Mouse (Mus musculus): ENCODE data around the gene Tenm4. TPM values are rescaled to one million over a fixed set of nuclear protein-coding genes. Genes with fewer than 3 reads are reported as not detected.

The Tenm4 gene
- polyA plus RNA-seq, 1 experiment from 2014 or later: 11.4 TPM

- Histone ChIP-seq H3K9ac (ENCODE audit: low read depth, low read length) (no peak overlapping the region), H3K27ac (ENCODE audit: low read depth, low read length) (no peak overlapping the region), H3K4me2 (no peak overlapping the region), H3K4me1 (ENCODE audit: control insufficient read depth, insufficient read depth, low read length) (no peaks in the 10 kb centered on the region), H3K36me3 (ENCODE audit: control insufficient read depth, insufficient read depth, low read length) (no peaks in the 10 kb centered on the region), H3K9me3 (replicated peaks; ENCODE audit: control insufficient read depth, low read length) (no peaks in the 10 kb centered on the region), H3K27me3 (ENCODE audit: control insufficient read depth, insufficient read depth, low read length) (no peaks in the 10 kb centered on the region), H3K4me3 (ENCODE audit: low read depth, low read length) (no peak overlapping the region)
- no peak for ATAC-seq (replicated peaks; ENCODE audit: insufficient number of reproducible peaks, low FRiP score, low TSS enrichment)
- WGBS (ENCODE audit: insufficient replicate concordance): 73% methylated on average over 11 of the region's 11 CpGs
Observed at GRCm38 (mm10) chr7:96278378-96278777, 107.3 kb downstream of the Tenm4 start.

- Histone ChIP-seq H3K27me3 (ENCODE audit: control insufficient read depth, insufficient read depth, low read length) (no peaks in the 10 kb centered on the region), H3K9ac (ENCODE audit: low read depth, low read length) (no peak overlapping the region), H3K9me3 (replicated peaks; ENCODE audit: control insufficient read depth, low read length) (no peaks in the 10 kb centered on the region), H3K36me3 (ENCODE audit: control insufficient read depth, insufficient read depth, low read length) (no peaks in the 10 kb centered on the region), H3K4me2 (no peak overlapping the region), H3K4me3 (ENCODE audit: low read depth, low read length) (no peak overlapping the region), H3K4me1 (ENCODE audit: control insufficient read depth, insufficient read depth, low read length) (no peaks in the 10 kb centered on the region), H3K27ac (ENCODE audit: low read depth, low read length) (no peak overlapping the region)
- ATAC-seq (replicated peaks; ENCODE audit: insufficient number of reproducible peaks, low FRiP score, low TSS enrichment): no peak
- 77% methylated on average over 4 of the region's 4 CpGs for WGBS (ENCODE audit: insufficient replicate concordance)
Observed at GRCm38 (mm10) chr7:96280795-96281194, 109.7 kb downstream of the Tenm4 start.

- Histone ChIP-seq H3K4me1 (ENCODE audit: control insufficient read depth, insufficient read depth, low read length) (no peaks in the 10 kb centered on the region), H3K27me3 (ENCODE audit: control insufficient read depth, insufficient read depth, low read length) (no peaks in the 10 kb centered on the region), H3K4me3 (ENCODE audit: low read depth, low read length) (no peak overlapping the region), H3K36me3 (ENCODE audit: control insufficient read depth, insufficient read depth, low read length) (no peaks in the 10 kb centered on the region), H3K4me2 (no peak overlapping the region), H3K9me3 (replicated peaks; ENCODE audit: control insufficient read depth, low read length) (no peaks in the 10 kb centered on the region), H3K27ac (ENCODE audit: low read depth, low read length) (no peak overlapping the region), H3K9ac (ENCODE audit: low read depth, low read length) (no peak overlapping the region)
- ATAC-seq (replicated peaks; ENCODE audit: insufficient number of reproducible peaks, low FRiP score, low TSS enrichment): no peak
- 82% methylated on average over 2 of the region's 2 CpGs for WGBS (ENCODE audit: insufficient replicate concordance)
Observed at GRCm38 (mm10) chr7:96290576-96290975, 119.5 kb downstream of the Tenm4 start.

- H3K4me3 ChIP-seq (ENCODE audit: low read depth, low read length): no peak overlapping the region
- H3K27ac ChIP-seq (ENCODE audit: low read depth, low read length): no peak overlapping the region
- H3K27me3 ChIP-seq (ENCODE audit: control insufficient read depth, insufficient read depth, low read length): no peaks in the 10 kb centered on the region
- H3K9ac ChIP-seq (ENCODE audit: low read depth, low read length): no peak overlapping the region
- ATAC-seq (replicated peaks; ENCODE audit: insufficient number of reproducible peaks, low FRiP score, low TSS enrichment): no peak
- H3K4me1 ChIP-seq (ENCODE audit: control insufficient read depth, insufficient read depth, low read length): no peaks in the 10 kb centered on the region
- WGBS (ENCODE audit: insufficient replicate concordance): 84% methylated on average over 5 of the region's 5 CpGs
- H3K9me3 ChIP-seq (replicated peaks; ENCODE audit: control insufficient read depth, low read length): no peaks in the 10 kb centered on the region
- no peaks in the 10 kb centered on the region for H3K36me3 ChIP-seq (ENCODE audit: control insufficient read depth, insufficient read depth, low read length)
- no peak overlapping the region for H3K4me2 ChIP-seq
Observed at GRCm38 (mm10) chr7:96295959-96296358, 124.9 kb downstream of the Tenm4 start.

- no peaks in the 10 kb centered on the region for H3K9me3 ChIP-seq (replicated peaks; ENCODE audit: control insufficient read depth, low read length)
- no peak for ATAC-seq (replicated peaks; ENCODE audit: insufficient number of reproducible peaks, low FRiP score, low TSS enrichment)
- no peak overlapping the region for H3K4me3 ChIP-seq (ENCODE audit: low read depth, low read length)
- WGBS (ENCODE audit: insufficient replicate concordance): 75% methylated on average over 8 of the region's 8 CpGs
- H3K4me1 ChIP-seq (ENCODE audit: control insufficient read depth, insufficient read depth, low read length): no peaks in the 10 kb centered on the region; the same call in 1 of the 2 replicates
- H3K36me3 ChIP-seq (ENCODE audit: control insufficient read depth, insufficient read depth, low read length): no peaks in the 10 kb centered on the region
- H3K27me3 ChIP-seq (ENCODE audit: control insufficient read depth, insufficient read depth, low read length): no peaks in the 10 kb centered on the region
- H3K9ac ChIP-seq (ENCODE audit: low read depth, low read length): no peak overlapping the region
- H3K27ac ChIP-seq (ENCODE audit: low read depth, low read length): no peak overlapping the region
- H3K4me2 ChIP-seq: no peak overlapping the region
Observed at GRCm38 (mm10) chr7:96300826-96301397, 129.9 kb downstream of the Tenm4 start.

GRCm38 (mm10) chr7:96301813-96302212 is 130.8 kb downstream of the Tenm4 start:
- Histone ChIP-seq H3K4me3 (ENCODE audit: low read depth, low read length) (no peak overlapping the region), H3K9me3 (replicated peaks; ENCODE audit: control insufficient read depth, low read length) (no peaks in the 10 kb centered on the region), H3K4me2 (no peak overlapping the region), H3K27ac (ENCODE audit: low read depth, low read length) (no peak overlapping the region), H3K9ac (ENCODE audit: low read depth, low read length) (no peak overlapping the region), H3K36me3 (ENCODE audit: control insufficient read depth, insufficient read depth, low read length) (no peaks in the 10 kb centered on the region), H3K27me3 (ENCODE audit: control insufficient read depth, insufficient read depth, low read length) (no peaks in the 10 kb centered on the region), H3K4me1 (ENCODE audit: control insufficient read depth, insufficient read depth, low read length) (no peaks in the 10 kb centered on the region; the same call in 1 of the 2 replicates)
- WGBS (ENCODE audit: insufficient replicate concordance): 42% methylated on average over 3 of the region's 3 CpGs
- ATAC-seq (replicated peaks; ENCODE audit: insufficient number of reproducible peaks, low FRiP score, low TSS enrichment): no peak

GRCm38 (mm10) chr7:96303963-96304362 is 132.9 kb downstream of the Tenm4 start:
- Histone ChIP-seq H3K36me3 (ENCODE audit: control insufficient read depth, insufficient read depth, low read length) (no peaks in the 10 kb centered on the region), H3K9ac (ENCODE audit: low read depth, low read length) (no peak overlapping the region), H3K4me1 (ENCODE audit: control insufficient read depth, insufficient read depth, low read length) (no peaks in the 10 kb centered on the region; the same call in 1 of the 2 replicates), H3K27me3 (ENCODE audit: control insufficient read depth, insufficient read depth, low read length) (no peaks in the 10 kb centered on the region), H3K27ac (ENCODE audit: low read depth, low read length) (no peak overlapping the region), H3K9me3 (replicated peaks; ENCODE audit: control insufficient read depth, low read length) (no peaks in the 10 kb centered on the region), H3K4me2 (no peak overlapping the region), H3K4me3 (ENCODE audit: low read depth, low read length) (no peak overlapping the region)
- no peak for ATAC-seq (replicated peaks; ENCODE audit: insufficient number of reproducible peaks, low FRiP score, low TSS enrichment)
- 11% methylated on average over 2 of the region's 2 CpGs for WGBS (ENCODE audit: insufficient replicate concordance)

GRCm38 (mm10) chr7:96305382-96305935 is 134.4 kb downstream of the Tenm4 start:
- Histone ChIP-seq H3K27ac (ENCODE audit: low read depth, low read length) (no peak overlapping the region), H3K4me1 (ENCODE audit: control insufficient read depth, insufficient read depth, low read length) (no peaks in the 10 kb centered on the region; the same call in 1 of the 2 replicates), H3K4me3 (ENCODE audit: low read depth, low read length) (no peak overlapping the region), H3K9me3 (replicated peaks; ENCODE audit: control insufficient read depth, low read length) (no peaks in the 10 kb centered on the region), H3K36me3 (ENCODE audit: control insufficient read depth, insufficient read depth, low read length) (no peaks in the 10 kb centered on the region), H3K9ac (ENCODE audit: low read depth, low read length) (no peak overlapping the region), H3K27me3 (ENCODE audit: control insufficient read depth, insufficient read depth, low read length) (no peaks in the 10 kb centered on the region), H3K4me2 (no peak overlapping the region)
- no peak for ATAC-seq (replicated peaks; ENCODE audit: insufficient number of reproducible peaks, low FRiP score, low TSS enrichment)
- WGBS (ENCODE audit: insufficient replicate concordance): 59% methylated on average over 5 of the region's 5 CpGs

GRCm38 (mm10) chr7:96308106-96308505 is 137.1 kb downstream of the Tenm4 start:
- Histone ChIP-seq H3K27ac (ENCODE audit: low read depth, low read length) (no peak overlapping the region), H3K4me2 (no peak overlapping the region), H3K4me3 (ENCODE audit: low read depth, low read length) (no peak overlapping the region), H3K9me3 (replicated peaks; ENCODE audit: control insufficient read depth, low read length) (no peaks in the 10 kb centered on the region), H3K9ac (ENCODE audit: low read depth, low read length) (no peak overlapping the region), H3K27me3 (ENCODE audit: control insufficient read depth, insufficient read depth, low read length) (no peaks in the 10 kb centered on the region), H3K4me1 (ENCODE audit: control insufficient read depth, insufficient read depth, low read length) (no peaks in the 10 kb centered on the region; the same call in 1 of the 2 replicates), H3K36me3 (ENCODE audit: control insufficient read depth, insufficient read depth, low read length) (no peaks in the 10 kb centered on the region)
- WGBS (ENCODE audit: insufficient replicate concordance): 71% methylated on average over 6 of the region's 6 CpGs
- no peak for ATAC-seq (replicated peaks; ENCODE audit: insufficient number of reproducible peaks, low FRiP score, low TSS enrichment)

Data from heart, embryonic 11.5 days (tissue).